Mouse (Mus musculus) liver, embryonic 14.5 days (tissue): Measurements from ENCODE around the gene Gm49673. TPM values are rescaled to one million over a fixed set of nuclear protein-coding genes. Genes with fewer than 3 reads are reported as not detected.
"Not testable (repeated sequence)": the region's sequence is repeated elsewhere in the genome, so short reads cannot be mapped to it uniquely, and the experiment has no call there.

Source experiments
- ATAC-seq: fragments of 200-750 bp; cut with Nextera tagmentation; 2 replicates; pipeline ENCODE4 v1.8.0; 2017; ENCODE audit warnings: moderate number of reproducible peaks, mild to moderate bottlenecking, moderate library complexity; ENCODE audit not compliant: insufficient read depth
- DNase-seq, 3 experiments: peaks; one replicate each; pipeline ENCODE4 v3.0.0-alpha.2; 2012 to 2013; ENCODE audit warnings: low read depth in 3 of 3, low spot score in 3 of 3
- H3K27ac ChIP-seq: fragments of 300-500 bp; sonication (generic); 2 replicates; pipeline ENCODE4 v1.5.1; 2014; ENCODE audit warnings: moderate library complexity, mild to moderate bottlenecking, control low read depth, inconsistent platforms
- H3K27me3 ChIP-seq: fragments of 300-500 bp; sonication (generic); 2 replicates; pipeline ENCODE4 v1.6.1; 2014; ENCODE audit warnings: mild to moderate bottlenecking, low read length, moderate library complexity; ENCODE audit not compliant: control insufficient read depth, insufficient read depth
- H3K36me3 ChIP-seq: fragments of 300-500 bp; sonication (generic); replicated peaks from 2 replicates; pipeline ENCODE4 v1.6.1; 2014; ENCODE audit warnings: low read depth; ENCODE audit not compliant: control insufficient read depth, insufficient read depth
- H3K4me1 ChIP-seq, 2 experiments: fragments of 200-500 bp in 1 of 2; fragments of 300-500 bp in 1 of 2; sonication (generic) in 1 of 2; replicated peaks; 2 replicates each; pipeline ENCODE4 v1.6.1; 2012 to 2014; ENCODE audit warnings: antibody characterized with exemption in 1 of 2, inconsistent platforms in 1 of 2, low read length in 1 of 2; ENCODE audit not compliant: control insufficient read depth in 2 of 2, insufficient read depth in 2 of 2
- H3K4me2 ChIP-seq: fragments of 300-500 bp; sonication (generic); 2 replicates; pipeline ENCODE4 v1.6.1; 2014; ENCODE audit warnings: low read depth, mild to moderate bottlenecking, control low read depth, moderate library complexity
- H3K4me3 ChIP-seq, 2 experiments: fragments of 200-500 bp in 1 of 2; fragments of 300-500 bp in 1 of 2; sonication (generic) in 1 of 2; 2 replicates each; pipeline ENCODE4 v1.5.1; 2012 to 2014; ENCODE audit warnings: low read depth in 2 of 2, low read length in 2 of 2, mild to moderate bottlenecking in 2 of 2, control low read depth in 1 of 2, inconsistent platforms in 1 of 2, moderate library complexity in 1 of 2; ENCODE audit not compliant: insufficient read depth in 1 of 2
- H3K9ac ChIP-seq: fragments of 300-500 bp; sonication (generic); replicated peaks from 2 replicates; pipeline ENCODE4 v1.6.1; 2014; ENCODE audit warnings: mild to moderate bottlenecking, control low read depth, moderate library complexity
- H3K9me3 ChIP-seq: fragments of 300-500 bp; sonication (generic); 2 replicates; pipeline ENCODE4 v1.6.1; 2016; ENCODE audit warnings: low read length, mixed read lengths; ENCODE audit not compliant: control insufficient read depth
- CTCF ChIP-seq: IDR thresholded peaks from 2 replicates; pipeline ENCODE4 v1.5.1; 2016; ENCODE audit warnings: antibody characterized with exemption, low read depth, control low read depth
- WGBS: fragments of 180-500 bp; shearing (Covaris S2); extraction: QIAGEN DNeasy Blood & Tissue Kit; methylation state at CpG from one replicate; pipeline ENCODE4 v1.1.7; 2014; ENCODE audit not compliant: insufficient replicate concordance; 5-methylcytosine and 5-hydroxymethylcytosine counted together
- polyA plus RNA-seq, 2 experiments: library from polyadenylated mRNA; depleted of rRNA in 1 of 2; stranded (reverse) in 1 of 2; unstranded in 1 of 2; fragments of >200 nt; fragmentation: Nextera tagmentation in 1 of 2; extraction: Ambion mirVana in 1 of 2; gene quantifications; 2 replicates each; pipeline versions ENCODE4 v1.2.1 to v1.2.3; 2012 to 2014

The Gm49673 gene
- polyA plus RNA-seq, 2 experiments = 0.08 TPM; not detected in 1

DNA sequence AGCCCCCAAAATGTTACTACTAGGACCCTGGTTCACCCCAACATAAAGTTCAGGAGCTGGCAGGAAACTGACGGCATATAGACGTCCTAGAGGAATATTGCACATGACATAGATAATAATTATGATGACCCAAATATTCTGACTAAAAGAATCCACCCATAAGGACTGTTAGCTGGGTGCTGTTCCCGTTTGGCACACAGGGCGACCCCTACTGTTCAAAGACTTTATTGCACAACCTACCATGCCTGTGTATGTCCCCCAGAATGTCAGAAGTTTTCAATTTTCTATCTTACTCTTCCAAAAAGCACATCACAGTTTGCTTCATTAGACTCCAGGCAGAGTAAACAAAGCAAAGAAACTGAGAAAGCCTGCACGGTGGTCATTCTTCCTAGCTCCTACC, 101.4 kb downstream of the Gm49673 start:
- 0% methylated on average over 2 of the region's 5 CpGs for WGBS
- not testable (repeated sequence) for H3K4me3 ChIP-seq, H3K4me1 ChIP-seq, H3K27me3 ChIP-seq, ATAC-seq, H3K27ac ChIP-seq, H3K9me3 ChIP-seq, DNase-seq, H3K36me3 ChIP-seq, H3K4me2 ChIP-seq, H3K9ac ChIP-seq
- peak; percentile 32; the same call in 1 of the 2 replicates for TF ChIP-seq CTCF

DNA sequence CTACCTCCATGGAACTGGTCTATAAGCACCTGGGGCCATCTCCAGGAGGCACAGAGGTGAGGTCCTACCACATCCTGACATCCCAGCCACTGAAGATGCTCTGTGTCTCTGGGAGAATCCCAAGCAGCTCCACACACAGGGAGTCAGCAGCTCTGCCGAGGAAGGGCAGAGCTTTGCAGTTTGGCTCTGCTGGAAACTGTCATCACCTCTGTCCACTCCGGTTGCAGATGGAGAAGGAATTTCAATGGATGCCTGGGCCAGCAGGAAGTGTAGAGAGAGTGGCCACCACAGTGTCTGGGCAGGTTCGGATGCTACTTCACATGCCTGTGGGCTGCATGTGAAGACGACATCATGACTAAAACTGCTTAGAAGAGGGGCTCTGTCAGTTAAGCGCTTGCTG, 106.4 kb downstream of the Gm49673 start:
- H3K27ac ChIP-seq, H3K9ac ChIP-seq, H3K36me3 ChIP-seq, H3K4me3 ChIP-seq, H3K27me3 ChIP-seq, ATAC-seq, DNase-seq, H3K4me1 ChIP-seq, H3K9me3 ChIP-seq, H3K4me2 ChIP-seq: not testable (repeated sequence)
- WGBS = no CpG with 5 or more reads among the region's 5 CpGs

DNA sequence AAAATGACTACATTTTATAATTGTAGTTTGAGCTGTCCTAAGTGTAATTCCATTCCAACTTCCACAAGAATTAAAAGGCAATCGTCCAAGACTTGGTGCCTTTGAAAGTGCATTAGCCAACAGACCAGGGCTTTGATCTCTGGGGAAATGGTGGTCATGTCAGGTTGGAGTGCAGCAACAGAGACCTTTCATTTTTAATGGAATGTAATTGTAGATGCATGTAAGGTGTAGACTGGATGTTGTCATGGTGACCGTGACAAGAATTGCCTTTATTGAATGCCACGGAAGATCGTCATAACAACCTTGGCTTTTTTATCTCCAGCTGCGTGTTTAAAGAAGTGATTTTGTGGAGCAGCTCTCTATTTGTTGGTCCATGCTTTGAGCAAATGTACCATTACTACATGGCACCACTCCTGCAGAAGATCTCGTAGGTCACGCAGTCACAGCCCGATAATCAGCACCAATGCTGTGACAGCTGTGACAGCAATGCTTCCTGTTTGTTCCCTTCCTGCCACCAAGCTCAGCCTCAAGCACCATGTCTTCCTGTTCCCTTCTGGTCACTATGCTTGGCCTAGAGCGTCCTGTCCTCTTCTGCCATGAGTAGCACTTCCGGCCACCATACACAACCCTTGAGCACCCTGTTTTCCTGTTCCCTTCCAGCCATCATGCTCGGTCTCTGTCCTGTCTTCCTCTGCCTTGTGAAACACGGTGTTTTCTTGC, 107.5 kb downstream of the Gm49673 start:
- WGBS = no CpG with 5 or more reads among the region's 12 CpGs
- H3K27ac ChIP-seq, H3K4me2 ChIP-seq, ATAC-seq, H3K27me3 ChIP-seq, H3K9me3 ChIP-seq, H3K36me3 ChIP-seq, DNase-seq, H3K4me1 ChIP-seq, H3K4me3 ChIP-seq, H3K9ac ChIP-seq: not testable (repeated sequence)

- H3K27me3 ChIP-seq, ATAC-seq, H3K4me1 ChIP-seq, H3K4me3 ChIP-seq, H3K9me3 ChIP-seq, DNase-seq, H3K9ac ChIP-seq, H3K27ac ChIP-seq, H3K36me3 ChIP-seq, H3K4me2 ChIP-seq: not testable (repeated sequence)
- 60% methylated on average over 4 of the region's 6 CpGs for WGBS
Measured at GRCm38 (mm10) chr17:8036976-8037375, 110.6 kb downstream of the Gm49673 start.

Other genes starting within 250 kb of the Gm49673 start
- gene Tagap, start 221.8 kb downstream of the Gm49673 start, polyA plus RNA-seq (2012; rRNA removed) = 0.79 and 0.90 TPM in 2 replicates
- 1.3 and 1.6 TPM in 2 replicates for gene Tagap, start 221.8 kb downstream of the Gm49673 start, polyA plus RNA-seq (2014; fragmentation: Nextera tagmentation; extraction: Ambion mirVana)
- 8.2 and 14.3 TPM in 2 replicates for gene Rsph3a, start 202.2 kb downstream of the Gm49673 start, polyA plus RNA-seq (2012; rRNA removed)
- gene Rsph3a, start 202.2 kb downstream of the Gm49673 start, polyA plus RNA-seq (2014; fragmentation: Nextera tagmentation; extraction: Ambion mirVana) = 17.2 and 19.1 TPM in 2 replicates
- 9.8 and 13.5 TPM in 2 replicates for gene Rnaset2a, start 309 bp upstream of the Gm49673 start, polyA plus RNA-seq (2012; rRNA removed)
- 14.9 and 16.2 TPM in 2 replicates for gene Rnaset2a, start 309 bp upstream of the Gm49673 start, polyA plus RNA-seq (2014; fragmentation: Nextera tagmentation; extraction: Ambion mirVana)
- 2.8 and 5.6 TPM in 2 replicates for gene Fgfr1op, start 17.7 kb upstream of the Gm49673 start, polyA plus RNA-seq (2012; rRNA removed)
- gene Fgfr1op, start 17.7 kb upstream of the Gm49673 start, polyA plus RNA-seq (2014; fragmentation: Nextera tagmentation; extraction: Ambion mirVana) = 10.5 and 11.8 TPM in 2 replicates
- gene Ccr6, start 88.3 kb upstream of the Gm49673 start, polyA plus RNA-seq (2012; rRNA removed) = 0.04 TPM in 1 of 2 replicates, not detected in the other
- not detected in 2 replicates for gene Ccr6, start 88.3 kb upstream of the Gm49673 start, polyA plus RNA-seq (2014; fragmentation: Nextera tagmentation; extraction: Ambion mirVana)
- gene Mpc1, start 135.1 kb upstream of the Gm49673 start, polyA plus RNA-seq (2012; rRNA removed) = 45.9 and 50.5 TPM in 2 replicates
- 150 and 151 TPM in 2 replicates for gene Mpc1, start 135.1 kb upstream of the Gm49673 start, polyA plus RNA-seq (2014; fragmentation: Nextera tagmentation; extraction: Ambion mirVana)
- gene Sft2d1, start 163.3 kb upstream of the Gm49673 start, polyA plus RNA-seq (2012; rRNA removed) = 39.5 and 46.9 TPM in 2 replicates
- 51.7 and 51.9 TPM in 2 replicates for gene Sft2d1, start 163.3 kb upstream of the Gm49673 start, polyA plus RNA-seq (2014; fragmentation: Nextera tagmentation; extraction: Ambion mirVana)
- 0.03 and 0.06 TPM in 2 replicates for gene Prr18, start 189.7 kb upstream of the Gm49673 start, polyA plus RNA-seq (2012; rRNA removed)
- not detected in 2 replicates for gene Prr18, start 189.7 kb upstream of the Gm49673 start, polyA plus RNA-seq (2014; fragmentation: Nextera tagmentation; extraction: Ambion mirVana)
- 0.04 and 0.09 TPM in 2 replicates for gene T2, start 208.2 kb upstream of the Gm49673 start, polyA plus RNA-seq (2012; rRNA removed)
- gene T2, start 208.2 kb upstream of the Gm49673 start, polyA plus RNA-seq (2014; fragmentation: Nextera tagmentation; extraction: Ambion mirVana) = not detected in 2 replicates